Mouse (Mus musculus) intestine, postnatal 0 days (tissue): ENCODE results near the gene Gm21732. TPM values are rescaled to one million over a fixed set of nuclear protein-coding genes. Genes with fewer than 3 reads are reported as not detected.
"Not testable (repeated sequence)": the region's sequence is repeated elsewhere in the genome, so short reads cannot be mapped to it uniquely, and the experiment has no call there.

Source experiments
- ATAC-seq: fragments of 200-750 bp; cut with Nextera tagmentation; 2 replicates; pipeline ENCODE4 v1.8.0; 2017; ENCODE audit warnings: mild to moderate bottlenecking, moderate TSS enrichment, moderate library complexity
- H3K27ac ChIP-seq: fragments of 300-500 bp; sonication (generic); 2 replicates; pipeline ENCODE4 v1.5.1; 2014; ENCODE audit warnings: mild to moderate bottlenecking, low read depth, low read length, moderate library complexity
- H3K27me3 ChIP-seq: fragments of 300-500 bp; sonication (generic); replicated peaks from 2 replicates; pipeline ENCODE4 v1.6.1; 2014; ENCODE audit warnings: low read length, mixed read lengths; ENCODE audit not compliant: control insufficient read depth, insufficient read depth
- H3K36me3 ChIP-seq: fragments of 300-500 bp; sonication (generic); 2 replicates; pipeline ENCODE4 v1.6.1; 2014; ENCODE audit warnings: mild to moderate bottlenecking, moderate library complexity; ENCODE audit not compliant: control insufficient read depth, insufficient read depth
- H3K4me1 ChIP-seq: fragments of 300-500 bp; sonication (generic); replicated peaks from 2 replicates; pipeline ENCODE4 v1.6.1; 2014; ENCODE audit warnings: antibody characterized with exemption, low read length, mixed read lengths; ENCODE audit not compliant: control insufficient read depth, insufficient read depth
- H3K4me2 ChIP-seq: fragments of 300-500 bp; sonication (generic); replicated peaks from 2 replicates; pipeline ENCODE4 v1.6.1; 2014; ENCODE audit warnings: low read depth, mild to moderate bottlenecking, moderate library complexity
- H3K4me3 ChIP-seq: fragments of 300-500 bp; sonication (generic); 2 replicates; pipeline ENCODE4 v1.5.1; 2014; ENCODE audit warnings: low read depth, low read length
- H3K9ac ChIP-seq: fragments of 300-500 bp; sonication (generic); 2 replicates; pipeline ENCODE4 v1.6.1; 2014; ENCODE audit warnings: mild to moderate bottlenecking, low read depth, low read length
- H3K9me3 ChIP-seq: fragments of 300-500 bp; sonication (generic); 2 replicates; pipeline ENCODE4 v1.6.1; 2016; ENCODE audit warnings: mixed run types; ENCODE audit not compliant: control insufficient read depth
- WGBS: fragments of 180-500 bp; shearing (Covaris S2); extraction: QIAGEN DNeasy Blood & Tissue Kit; methylation state at CpG from one replicate; pipeline ENCODE4 v1.1.7; 2014; 5-methylcytosine and 5-hydroxymethylcytosine counted together
- polyA plus RNA-seq: library from polyadenylated mRNA; unstranded; fragments of >200 nt; fragmentation: Nextera tagmentation; extraction: Ambion mirVana; gene quantifications from 2 replicates; pipeline ENCODE4 v1.2.1, GENCODE M21; 2015

Gene Gm21732
- not detected in 2 replicates for polyA plus RNA-seq

GRCm38 (mm10) chrY:38575591-38575990, at the start of gene Gm21732:
Gm21732 (minus strand) TSS chrY:38575691.
- ATAC-seq, H3K9ac ChIP-seq, H3K4me3 ChIP-seq, H3K4me1 ChIP-seq, H3K4me2 ChIP-seq, H3K36me3 ChIP-seq, H3K27me3 ChIP-seq, H3K27ac ChIP-seq, H3K9me3 ChIP-seq: not testable (repeated sequence)
- no CpG with 5 or more reads among the region's 2 CpGs for WGBS

Other genes starting within 250 kb of the Gm21732 start
- not detected in 2 replicates for gene Gm20897, start 73.5 kb downstream of the Gm21732 start, polyA plus RNA-seq